Mouse (Mus musculus) testis, adult 2 months (tissue): Measurements from ENCODE around the gene Plppr4. TPM values are rescaled to one million over a fixed set of nuclear protein-coding genes. Genes with fewer than 3 reads are reported as not detected.

ENCODE experiments used
- H3K27ac ChIP-seq: fragments of 200-500 bp; 2 replicates; pipeline ENCODE4 v1.5.1; 2012; ENCODE audit warnings: low read depth, low read length; ENCODE audit not compliant: control insufficient read depth, insufficient read depth
- H3K27me3 ChIP-seq: fragments of 200-500 bp; 2 replicates; pipeline ENCODE4 v1.6.1; 2012; ENCODE audit warnings: mild to moderate bottlenecking, low read length, moderate library complexity; ENCODE audit not compliant: control insufficient read depth, insufficient read depth
- H3K36me3 ChIP-seq: fragments of 200-500 bp; 2 replicates; pipeline ENCODE4 v1.6.1; 2012; ENCODE audit warnings: mild to moderate bottlenecking, low read length; ENCODE audit not compliant: control insufficient read depth, insufficient read depth
- H3K4me1 ChIP-seq: fragments of 200-500 bp; 2 replicates; pipeline ENCODE4 v1.6.1; 2012; ENCODE audit warnings: low read length; ENCODE audit not compliant: control insufficient read depth, insufficient read depth
- H3K4me3 ChIP-seq: fragments of 200-500 bp; 2 replicates; pipeline ENCODE4 v1.5.1; 2012; ENCODE audit warnings: low read depth, mild to moderate bottlenecking, low read length, moderate library complexity, mixed read lengths; ENCODE audit not compliant: control insufficient read depth
- CTCF ChIP-seq: fragments of 200-500 bp; IDR thresholded peaks from 2 replicates; pipeline ENCODE4 v1.5.1; 2012; ENCODE audit warnings: low read depth, mild to moderate bottlenecking, inconsistent platforms, low read length, moderate library complexity; ENCODE audit not compliant: control insufficient read depth, insufficient read depth, insufficient replicate concordance
- POLR2A ChIP-seq: fragments of 200-500 bp; IDR thresholded peaks from 2 replicates; pipeline ENCODE4 v1.6.1; 2012; ENCODE audit warnings: low read depth, mild to moderate bottlenecking, inconsistent platforms, low read length, moderate library complexity; ENCODE audit not compliant: control insufficient read depth
- polyA plus RNA-seq: library from polyadenylated mRNA; depleted of rRNA; stranded (reverse); fragments of >200 nt; gene quantifications from 2 replicates; pipeline ENCODE4 v1.2.3, GENCODE M21; 2012; rRNA removed

The Plppr4 gene
- polyA plus RNA-seq, 1 experiment: 2.0 TPM

DNA sequence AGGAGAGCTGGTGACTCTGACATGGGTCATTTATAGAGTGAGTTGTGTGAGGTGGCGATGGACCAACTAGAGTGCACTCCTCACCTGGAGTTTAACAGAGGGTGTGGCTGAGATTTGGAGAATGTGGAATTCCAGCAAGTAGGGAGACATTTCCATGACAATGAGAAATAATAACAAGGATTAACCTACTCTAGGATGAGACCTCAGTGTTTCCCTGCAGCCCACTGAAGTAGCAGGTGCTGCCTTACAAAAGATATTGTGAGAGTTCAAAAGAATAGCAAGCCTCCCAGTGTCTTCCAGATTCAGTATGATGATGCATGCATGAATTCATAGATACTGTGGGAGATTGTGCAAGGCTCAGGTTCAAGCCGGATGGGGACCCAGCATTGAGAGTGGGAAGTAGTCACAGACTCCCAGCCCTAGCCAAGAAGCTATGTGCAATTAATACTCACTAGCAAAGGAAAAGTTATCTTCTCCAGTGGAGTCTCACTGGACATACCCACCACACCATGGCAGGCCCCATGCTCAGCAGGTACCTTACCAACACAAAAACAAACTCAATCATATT, 49.8 kb downstream of the Plppr4 start:
- no peak overlapping the region for H3K4me3 ChIP-seq
- TF ChIP-seq POLR2A: no peak
- no peak for TF ChIP-seq CTCF
- H3K27me3 ChIP-seq: no peaks in the 10 kb centered on the region
- no peak overlapping the region for H3K27ac ChIP-seq
- no peaks in the 10 kb centered on the region for H3K36me3 ChIP-seq
- no peaks in the 10 kb centered on the region for H3K4me1 ChIP-seq

DNA sequence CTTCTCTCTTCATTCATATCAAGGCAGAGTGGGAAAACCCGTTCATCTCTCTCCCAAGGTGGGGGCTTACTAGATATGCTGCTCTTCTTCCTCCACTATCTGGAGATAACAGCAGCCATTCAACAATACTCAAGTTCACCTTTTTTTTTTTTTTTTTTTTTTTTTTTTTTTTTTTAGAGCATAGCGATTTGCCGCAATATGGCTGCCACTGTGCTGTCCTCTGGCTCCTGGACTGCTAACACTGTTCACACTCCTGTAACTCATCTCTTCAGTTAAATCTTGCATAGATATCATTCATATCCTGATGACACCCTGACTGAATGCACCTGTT, 51.1 kb downstream of the Plppr4 start:
- no peaks in the 10 kb centered on the region for H3K27me3 ChIP-seq
- H3K27ac ChIP-seq: no peak overlapping the region
- no peaks in the 10 kb centered on the region for H3K4me1 ChIP-seq
- H3K36me3 ChIP-seq: no peaks in the 10 kb centered on the region
- TF ChIP-seq POLR2A: no peak
- no peak overlapping the region for H3K4me3 ChIP-seq

DNA sequence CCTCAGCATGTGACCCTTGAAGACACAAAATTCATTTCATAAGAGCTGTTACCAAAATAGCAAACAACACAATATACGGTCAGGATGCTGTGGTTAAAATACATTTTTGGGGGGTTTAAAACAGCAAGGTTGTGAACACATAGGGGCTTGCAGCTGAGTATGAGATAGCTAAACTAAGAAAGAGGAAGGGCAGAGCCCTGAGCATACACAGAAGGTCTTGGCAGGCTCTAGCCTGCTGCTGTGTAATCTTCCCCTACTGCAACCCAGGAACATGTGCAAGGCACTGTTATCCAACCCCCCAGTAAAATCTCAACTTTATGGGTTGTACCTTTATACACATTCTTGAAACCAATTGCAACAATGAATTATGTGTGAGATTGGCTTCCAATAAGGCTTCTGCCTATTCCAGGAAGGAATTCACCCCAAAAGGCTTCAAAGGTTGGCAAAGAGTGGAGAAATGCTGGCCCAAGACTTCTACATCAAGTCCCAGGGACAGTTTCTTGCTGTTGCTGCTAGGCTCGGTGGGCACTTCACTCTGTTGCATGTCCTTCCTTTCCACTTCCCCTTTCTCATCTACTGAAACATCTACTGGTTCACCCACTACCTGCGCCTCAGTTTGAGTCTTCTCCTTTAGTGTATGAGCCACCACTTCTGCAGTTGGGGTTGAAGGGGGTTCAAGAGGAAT, 51.6 kb downstream of the Plppr4 start:
- no peaks in the 10 kb centered on the region for H3K4me1 ChIP-seq
- TF ChIP-seq POLR2A: no peak
- H3K36me3 ChIP-seq: no peaks in the 10 kb centered on the region
- no peak overlapping the region for H3K27ac ChIP-seq
- H3K4me3 ChIP-seq: no peak overlapping the region
- H3K27me3 ChIP-seq: no peaks in the 10 kb centered on the region

DNA sequence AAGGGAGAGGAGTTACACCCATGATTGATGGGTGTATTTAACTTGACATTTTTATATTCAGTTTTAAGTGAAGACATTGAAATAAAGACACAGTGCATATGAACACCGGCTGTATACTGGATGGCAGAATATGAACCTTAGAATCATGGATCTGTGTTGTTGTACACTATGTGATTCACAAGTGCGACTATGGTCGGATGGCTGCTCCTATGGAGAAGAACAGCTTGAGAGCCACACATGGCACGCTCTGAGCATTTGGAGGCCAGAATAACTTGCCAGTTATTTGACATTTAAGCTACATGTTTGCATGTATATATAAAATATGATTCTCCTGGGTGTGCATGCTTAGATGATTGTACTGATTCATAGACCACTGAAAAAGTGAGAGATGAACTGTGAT, 53.1 kb downstream of the Plppr4 start:
- Histone ChIP-seq H3K36me3 (no peaks in the 10 kb centered on the region), H3K27ac (no peak overlapping the region), H3K4me3 (no peak overlapping the region), H3K4me1 (no peaks in the 10 kb centered on the region), H3K27me3 (no peaks in the 10 kb centered on the region)
- TF ChIP-seq CTCF (no peak), POLR2A (no peak)

DNA sequence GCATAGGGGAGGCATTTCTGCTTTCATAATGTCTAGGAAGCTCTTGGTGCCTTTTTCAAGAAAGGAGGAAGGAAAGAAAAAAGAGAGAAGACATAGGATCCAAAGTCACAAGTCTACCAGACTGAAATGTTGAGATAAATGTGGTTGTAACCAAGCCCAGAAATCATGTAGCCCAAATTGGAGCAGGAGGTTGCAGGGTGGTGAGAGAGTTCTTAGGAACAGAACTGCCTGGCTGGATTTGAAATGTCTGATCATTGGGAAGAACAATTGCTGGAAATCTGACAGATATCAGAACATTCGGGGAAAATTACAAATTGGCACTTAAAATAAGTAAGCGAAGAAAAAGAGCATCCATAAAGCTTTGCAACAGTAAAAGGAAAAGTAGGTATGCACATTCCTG, 56.6 kb downstream of the Plppr4 start:
- no peak overlapping the region for H3K27ac ChIP-seq
- no peaks in the 10 kb centered on the region for H3K27me3 ChIP-seq
- H3K36me3 ChIP-seq: no peaks in the 10 kb centered on the region
- no peaks in the 10 kb centered on the region for H3K4me1 ChIP-seq
- TF ChIP-seq POLR2A (no peak), CTCF (no peak)
- no peak overlapping the region for H3K4me3 ChIP-seq

DNA sequence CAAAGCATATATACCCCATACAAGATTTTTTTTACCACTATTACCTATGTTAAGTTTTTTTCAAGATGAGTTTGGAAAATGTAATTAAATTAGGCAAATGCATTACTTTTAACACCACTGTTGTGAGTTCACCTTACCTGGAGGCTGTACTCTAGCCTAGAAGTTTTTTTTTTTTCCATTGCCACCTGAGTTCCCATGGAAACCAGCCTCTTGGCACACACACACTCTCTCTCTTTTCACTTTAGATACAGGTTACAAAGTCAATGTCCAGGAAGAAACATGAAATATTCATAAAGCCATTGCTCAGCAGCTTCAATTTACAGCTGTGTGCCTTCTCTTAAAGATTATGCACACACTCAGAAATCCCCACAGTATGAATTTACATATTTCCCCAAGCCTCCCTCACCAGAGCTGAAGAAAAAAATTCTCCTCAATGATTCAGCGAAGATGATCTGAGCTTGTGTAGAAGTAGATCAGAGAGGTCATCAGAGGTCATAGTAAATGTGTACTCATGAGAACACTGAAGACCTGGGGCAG, 59.9 kb downstream of the Plppr4 start:
- TF ChIP-seq POLR2A (no peak), CTCF (no peak)
- Histone ChIP-seq H3K4me1 (no peaks in the 10 kb centered on the region), H3K27me3 (no peaks in the 10 kb centered on the region), H3K27ac (no peak overlapping the region), H3K36me3 (no peaks in the 10 kb centered on the region), H3K4me3 (no peak overlapping the region)

DNA sequence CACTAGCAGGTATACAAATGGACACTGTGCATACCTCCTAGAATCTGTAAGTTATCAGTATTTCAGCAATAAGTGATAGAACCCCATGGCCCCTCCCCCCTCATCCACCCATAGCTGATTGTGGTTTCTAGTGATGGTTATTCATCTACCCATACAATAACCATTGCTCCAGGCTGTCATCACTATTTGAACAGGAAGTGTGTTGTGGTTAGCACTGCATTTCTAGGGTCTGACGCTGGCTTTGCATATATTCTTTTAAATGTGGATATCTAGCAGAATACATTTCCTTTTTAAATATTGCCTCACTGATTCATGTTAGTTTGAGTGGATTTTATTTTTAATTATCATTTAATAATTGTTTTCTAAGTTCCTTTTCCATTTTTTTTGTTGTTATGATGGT, 62.9 kb downstream of the Plppr4 start:
- H3K27ac ChIP-seq: no peak overlapping the region
- TF ChIP-seq CTCF (no peak), POLR2A (no peak)
- no peaks in the 10 kb centered on the region for H3K36me3 ChIP-seq
- no peaks in the 10 kb centered on the region for H3K4me1 ChIP-seq
- no peaks in the 10 kb centered on the region for H3K27me3 ChIP-seq
- H3K4me3 ChIP-seq: no peak overlapping the region

DNA sequence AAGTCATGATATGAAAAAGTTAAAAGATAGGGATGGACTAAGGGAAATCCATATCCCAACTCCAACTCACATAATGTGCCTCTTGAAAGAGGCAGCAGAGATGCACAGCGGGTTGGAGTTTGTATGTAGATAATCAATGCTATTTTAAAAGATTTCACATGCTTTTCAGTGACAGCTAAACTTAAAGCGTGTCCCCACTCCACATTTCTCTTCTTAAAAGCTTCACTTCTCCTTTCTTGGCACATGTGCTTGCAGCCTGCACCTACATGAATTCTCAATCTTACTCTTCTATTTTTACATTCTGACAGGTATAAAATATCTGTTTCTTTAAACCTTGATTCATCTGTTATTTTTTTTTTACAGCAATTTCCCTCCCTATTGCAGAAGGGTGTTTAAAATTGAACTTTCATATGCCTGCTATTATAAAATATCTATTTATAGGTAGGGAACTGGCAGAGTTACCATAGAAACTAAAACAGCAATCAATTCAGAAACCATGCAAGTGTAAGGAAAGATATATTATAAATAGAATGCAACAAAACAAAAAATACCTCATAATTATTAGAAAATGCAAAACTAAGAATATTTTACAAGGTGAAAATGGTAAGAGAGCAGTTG, 66.3 kb downstream of the Plppr4 start:
- H3K36me3 ChIP-seq: no peaks in the 10 kb centered on the region
- H3K4me3 ChIP-seq: no peak overlapping the region
- no peaks in the 10 kb centered on the region for H3K27me3 ChIP-seq
- TF ChIP-seq CTCF: no peak
- no peak for TF ChIP-seq POLR2A
- H3K27ac ChIP-seq: no peak overlapping the region
- no peaks in the 10 kb centered on the region for H3K4me1 ChIP-seq

Other genes with a start within 250 kb of the Plppr4 start
- 0.49 and 0.62 TPM in 2 replicates for gene Plppr5, start 214.0 kb upstream of the Plppr4 start, polyA plus RNA-seq